Mouse (Mus musculus) bone marrow, adult 2 months (tissue): ENCODE data around the gene Scn8a.

ENCODE experiments used
- CTCF ChIP-seq: fragments of 200-500 bp; IDR thresholded peaks from 2 replicates; pipeline ENCODE4 v1.5.1; 2011; ENCODE audit warnings: low read length, control low read depth; ENCODE audit not compliant: control insufficient read depth, insufficient read depth
- POLR2A ChIP-seq: fragments of 200-500 bp; IDR thresholded peaks from 2 replicates; pipeline ENCODE4 v1.6.1; 2011; ENCODE audit warnings: low read depth, mild to moderate bottlenecking, control low read depth, low read length, borderline replicate concordance; ENCODE audit not compliant: control insufficient read depth

DNA sequence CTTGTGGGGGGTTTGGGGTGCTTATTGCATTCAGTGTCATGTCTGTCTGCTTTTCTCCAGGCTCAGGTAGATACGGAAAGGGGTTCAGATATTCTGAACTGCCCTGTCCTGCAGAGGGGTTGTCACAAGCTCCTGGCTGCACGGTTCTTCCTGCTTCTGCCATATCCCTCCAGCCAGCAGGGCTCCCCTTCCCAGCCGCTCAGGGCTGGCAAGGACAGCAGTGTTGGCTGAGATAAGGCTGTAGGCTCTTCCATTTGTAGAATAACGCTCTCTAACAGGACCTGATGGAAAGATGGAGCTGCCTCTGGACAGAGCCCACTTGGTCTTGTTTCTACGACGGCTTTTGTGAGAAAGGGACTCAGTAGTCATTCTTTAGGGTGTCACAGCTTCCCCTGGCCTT, 172.3 kb downstream of the Scn8a start:
- no peak for TF ChIP-seq CTCF
- TF ChIP-seq POLR2A = no peak
